Mouse (Mus musculus) CH12.LX (cell line): ENCODE results near the gene Foxs1. TPM values are rescaled to one million over a fixed set of nuclear protein-coding genes. Genes with fewer than 3 reads are reported as not detected.

Experiments used
- DNase-seq: peaks from one replicate; pipeline ENCODE4 v3.0.0-alpha.2; 2013; ENCODE audit errors: extremely low read depth
- H3K27ac ChIP-seq: 2 replicates; pipeline ENCODE4 v1.5.1; 2012; ENCODE audit warnings: low read depth, mild to moderate bottlenecking, control low read depth, moderate library complexity; ENCODE audit not compliant: insufficient read depth
- H3K27me3 ChIP-seq: replicated peaks from 2 replicates; pipeline ENCODE3; 2012; ENCODE audit warnings: inconsistent platforms
- H3K36me3 ChIP-seq, 2 experiments: replicated peaks in 1 of 2; 2 replicates each; pipeline versions ENCODE3 to v1.6.1; 2012; ENCODE audit warnings: inconsistent platforms in 1 of 2, low read length in 1 of 2, mild to moderate bottlenecking in 1 of 2, mixed read lengths in 1 of 2, moderate library complexity in 1 of 2; ENCODE audit not compliant: control insufficient read depth in 1 of 2, insufficient read depth in 1 of 2
- H3K4me1 ChIP-seq, 2 experiments: 2 replicates each; pipeline ENCODE4 v1.6.1; 2012; ENCODE audit warnings: inconsistent platforms in 1 of 2, moderate library complexity in 1 of 2; ENCODE audit not compliant: insufficient read depth in 2 of 2, control insufficient read depth in 1 of 2
- H3K4me2 ChIP-seq: 2 replicates; pipeline ENCODE4 v1.6.1; 2012; ENCODE audit warnings: low read depth, mild to moderate bottlenecking, control low read depth; ENCODE audit not compliant: poor library complexity, insufficient read depth, severe bottlenecking
- H3K4me3 ChIP-seq, 3 experiments: fragments of 150-350 bp in 1 of 3; sonication (generic) in 1 of 3; replicated peaks in 1 of 3; 2 replicates each; pipeline versions ENCODE3 to v1.5.1; 2011 to 2012; ENCODE audit warnings: low read depth in 2 of 3, low read length in 2 of 3, mild to moderate bottlenecking in 2 of 3, moderate library complexity in 2 of 3, control low read depth in 1 of 3, improper control_type of control experiment in 1 of 3, inconsistent platforms in 1 of 3, mixed read lengths in 1 of 3; ENCODE audit not compliant: poor library complexity in 1 of 3
- H3K79me2 ChIP-seq: replicated peaks from 2 replicates; pipeline ENCODE4 v1.6.1; 2012; ENCODE audit warnings: mild to moderate bottlenecking, moderate library complexity; ENCODE audit not compliant: control insufficient read depth, poor library complexity, insufficient read depth, severe bottlenecking; ENCODE audit errors: extremely low read depth
- H3K9ac ChIP-seq: 2 replicates; pipeline ENCODE4 v1.6.1; 2012; ENCODE audit warnings: low read depth, mild to moderate bottlenecking, control low read depth, moderate library complexity; ENCODE audit not compliant: insufficient read depth
- H3K9me3 ChIP-seq: replicated peaks from 2 replicates; pipeline ENCODE3; 2012; ENCODE audit warnings: low read length, inconsistent platforms, mixed read lengths
- BHLHE40 ChIP-seq: IDR thresholded peaks from 2 replicates; pipeline ENCODE4 v1.6.1; 2011; ENCODE audit warnings: mild to moderate bottlenecking, low read depth, low read length, improper control_type of control experiment
- CHD2 ChIP-seq: IDR thresholded peaks from 2 replicates; pipeline ENCODE4 v1.6.1; 2011; ENCODE audit warnings: low read length, improper control_type of control experiment
- ELF1 ChIP-seq: IDR thresholded peaks from 2 replicates; pipeline ENCODE4 v1.6.1; 2014; ENCODE audit warnings: low read depth, mild to moderate bottlenecking, inconsistent platforms, low read length, improper control_type of control experiment
- EP300 ChIP-seq: IDR thresholded peaks from 2 replicates; pipeline ENCODE4 v1.6.1; 2011; ENCODE audit warnings: low read length, improper control_type of control experiment
- ETS1 ChIP-seq: conservative IDR thresholded peaks from 2 replicates; pipeline ENCODE4 v1.6.1; 2012; ENCODE audit warnings: low read depth, mild to moderate bottlenecking, inconsistent platforms, low read length, improper control_type of control experiment, moderate library complexity
- HCFC1 ChIP-seq: IDR thresholded peaks from 2 replicates; pipeline ENCODE4 v1.6.1; 2012; ENCODE audit warnings: low read depth, mild to moderate bottlenecking, inconsistent platforms, low read length, improper control_type of control experiment
- IRF4 ChIP-seq: IDR thresholded peaks from 2 replicates; pipeline ENCODE4 v1.6.1; 2014; ENCODE audit warnings: low read depth, mild to moderate bottlenecking, inconsistent platforms, low read length, improper control_type of control experiment
- JUND ChIP-seq: conservative IDR thresholded peaks from 2 replicates; pipeline ENCODE4 v1.6.1; 2011; ENCODE audit warnings: low read depth, low read length, improper control_type of control experiment
- KAT2A ChIP-seq: IDR thresholded peaks from 2 replicates; pipeline ENCODE4 v1.6.1; 2012; ENCODE audit warnings: low read length, improper control_type of control experiment, inconsistent platforms; ENCODE audit not compliant: insufficient replicate concordance
- MAFK ChIP-seq: IDR thresholded peaks from 2 replicates; pipeline ENCODE4 v1.6.1; 2011; ENCODE audit warnings: low read length, improper control_type of control experiment; ENCODE audit not compliant: insufficient replicate concordance
- MAX ChIP-seq: IDR thresholded peaks from 2 replicates; pipeline ENCODE4 v1.6.1; 2011; ENCODE audit warnings: low read length, improper control_type of control experiment
- MAZ ChIP-seq: IDR thresholded peaks from 2 replicates; pipeline ENCODE4 v1.6.1; 2012; ENCODE audit warnings: low read depth, mild to moderate bottlenecking, inconsistent platforms, low read length, improper control_type of control experiment, moderate library complexity
- MEF2A ChIP-seq: IDR thresholded peaks from 2 replicates; pipeline ENCODE4 v1.6.1; 2014; ENCODE audit warnings: low read depth, mild to moderate bottlenecking, inconsistent platforms, low read length, improper control_type of control experiment, borderline replicate concordance
- MYC ChIP-seq: IDR thresholded peaks from 2 replicates; pipeline ENCODE4 v1.6.1; 2011; ENCODE audit warnings: low read depth, mild to moderate bottlenecking, improper control_type of control experiment, low read length
- NELFE ChIP-seq: IDR thresholded peaks from 2 replicates; pipeline ENCODE4 v1.6.1; 2011; ENCODE audit warnings: low read depth, low read length, improper control_type of control experiment
- NRF1 ChIP-seq: IDR thresholded peaks from 2 replicates; pipeline ENCODE4 v1.6.1; 2014; ENCODE audit warnings: low read depth, mild to moderate bottlenecking, inconsistent platforms, low read length, improper control_type of control experiment, moderate library complexity
- RCOR1 ChIP-seq: conservative IDR thresholded peaks from 2 replicates; pipeline ENCODE4 v1.6.1; 2012; ENCODE audit warnings: low read depth, mild to moderate bottlenecking, inconsistent platforms, low read length, improper control_type of control experiment
- SIN3A ChIP-seq: IDR thresholded peaks from 2 replicates; pipeline ENCODE4 v1.6.1; 2012; ENCODE audit warnings: low read length, improper control_type of control experiment, inconsistent platforms
- TBP ChIP-seq: conservative IDR thresholded peaks from 2 replicates; pipeline ENCODE4 v1.6.1; 2011; ENCODE audit warnings: low read depth, low read length, improper control_type of control experiment
- TCF12 ChIP-seq: IDR thresholded peaks from 2 replicates; pipeline ENCODE4 v1.6.1; 2014; ENCODE audit warnings: low read depth, mild to moderate bottlenecking, inconsistent platforms, low read length, improper control_type of control experiment
- UBTF ChIP-seq: IDR thresholded peaks from 2 replicates; pipeline ENCODE4 v1.6.1; 2012; ENCODE audit warnings: low read depth, mild to moderate bottlenecking, inconsistent platforms, low read length, improper control_type of control experiment, moderate library complexity
- USF1 ChIP-seq: IDR thresholded peaks from 2 replicates; pipeline ENCODE4 v1.6.1; 2014; ENCODE audit warnings: low read depth, mild to moderate bottlenecking, inconsistent platforms, low read length, improper control_type of control experiment
- ZC3H11A ChIP-seq: IDR thresholded peaks from 2 replicates; pipeline ENCODE4 v1.6.1; 2012; ENCODE audit warnings: low read depth, mild to moderate bottlenecking, inconsistent platforms, low read length, improper control_type of control experiment
- ZNF384 ChIP-seq: IDR thresholded peaks from 2 replicates; pipeline ENCODE4 v1.6.1; 2012; ENCODE audit warnings: low read depth, low read length, improper control_type of control experiment, inconsistent platforms
- dilution Hi-C: fragments of 300-500 bp; cut with MboI; formaldehyde crosslinking; loops from 2 replicates; pipeline ENCODE4 v1.14.3; 2020; ENCODE audit warnings: low sequenced_read_pairs; ENCODE audit not compliant: extremely low pct_unique_long_range_greater_than_20kb, extremely low pct_ligation_motif_present
- in situ Hi-C: fragments of 300-500 bp; cut with MboI; formaldehyde crosslinking; loops from 3 replicates; pipeline ENCODE4 v1.14.3; 2019; ENCODE audit warnings: low sequenced_read_pairs, low pct_ligation_motif_present, low pct_unique_long_range_greater_than_20kb, mixed read lengths
- polyA plus RNA-seq: library from polyadenylated mRNA; unstranded; fragments of >175 nt; gene quantifications from 2 replicates; pipeline ENCODE4 v1.2.1, GENCODE M21; 2012; ENCODE audit warnings: low read depth; ENCODE audit not compliant: insufficient read length
- total RNA-seq, 2 experiments: library from RNA; depleted of rRNA; stranded (reverse); fragments of 300-350 nt in 1 of 2; fragments of >200 nt in 1 of 2; gene quantifications; 2 replicates each; pipeline ENCODE4 v1.2.3; 2012 to 2014

Gene Foxs1
- total and polyA plus RNA-seq, 3 experiments: 6.1 to 9.5 (median 9.1) TPM

DNA sequence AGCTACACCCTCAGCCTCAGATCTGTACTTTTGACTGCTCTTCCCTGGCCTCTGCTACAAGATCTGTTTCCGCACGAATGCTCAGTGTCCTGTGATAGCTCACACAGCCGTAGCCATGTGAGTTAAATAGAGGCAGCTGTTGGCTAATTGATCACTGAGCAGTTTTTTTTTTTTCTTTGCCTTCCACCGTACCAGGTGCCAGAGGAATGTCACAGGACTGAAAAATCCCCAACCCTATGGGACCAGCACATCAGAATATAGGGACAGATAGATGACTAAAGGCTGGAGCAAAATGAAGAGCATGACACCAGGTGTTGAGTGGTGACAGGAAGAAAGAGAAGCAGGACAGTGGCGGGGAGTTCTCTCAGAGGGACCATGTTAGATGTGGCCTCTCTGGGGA lies 16.9 kb downstream of the Foxs1 start:
- peaks cover 3% of the 10 kb centered on the region for H3K9me3 ChIP-seq
- in situ Hi-C loops: loop anchor here (5.0 to 25.0 kb wide), 3 partner anchors 106 to 671 kb away; no protein-coding TSS in a partner anchor

DNA sequence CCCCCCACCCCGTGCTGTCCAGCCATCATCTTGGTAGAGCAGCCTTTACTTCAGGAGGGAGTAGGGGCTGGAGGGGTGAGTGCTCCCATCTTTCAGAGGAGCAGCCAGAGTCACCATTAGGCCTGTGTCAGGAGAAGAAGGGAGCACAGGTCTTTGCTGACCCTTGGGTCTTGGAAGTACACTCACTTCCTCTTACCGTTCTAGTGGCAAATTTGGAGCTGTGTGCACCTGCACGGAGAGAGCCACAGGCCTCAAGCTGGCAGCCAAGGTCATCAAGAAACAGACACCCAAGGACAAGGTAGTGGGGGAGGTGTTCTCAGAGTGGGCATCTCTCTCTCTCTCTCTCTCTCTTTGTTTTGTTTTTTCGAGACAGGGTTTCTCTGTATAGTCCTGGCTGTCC lies 17.6 kb downstream of the Foxs1 start:
- H3K27me3 ChIP-seq: peaks cover 37% of the 10 kb centered on the region
- dilution Hi-C loops: no loop called here
- TF ChIP-seq ZC3H11A: no peak
- peak; percentile 56 for TF ChIP-seq EP300
- TF ChIP-seq CHD2: no peak
- TF ChIP-seq ELF1: no peak
- TF ChIP-seq HCFC1: no peak
- TF ChIP-seq KAT2A: no peak
- peak; percentile 38; the same call in 1 of the 2 replicates for TF ChIP-seq TCF12
- no peak for TF ChIP-seq MAZ
- TF ChIP-seq, all 38 proteins: peak for 2
- H3K36me3 ChIP-seq: no peaks in the 10 kb centered on the region
- no peak overlapping the region for H3K9ac ChIP-seq
- H3K9me3 ChIP-seq: peaks cover 3% of the 10 kb centered on the region
- no peak overlapping the region for H3K27ac ChIP-seq
- no peak for DNase-seq
- no peak overlapping the region for H3K4me2 ChIP-seq
- peak overlapping the region in 1 of 3 experiments; percentile 20 for H3K4me3 ChIP-seq
- no peaks in the 10 kb centered on the region for H3K79me2 ChIP-seq
- in situ Hi-C loops: loop anchor here (5.0 to 25.0 kb wide), 3 partner anchors 107 to 672 kb away; no protein-coding TSS in a partner anchor
- peaks cover 27 to 70% of the 10 kb centered on the region in 2 experiments for H3K4me1 ChIP-seq

More for the DNA sequence above, 16.9 kb downstream of the Foxs1 start:
- peak; percentile 78 for DNase-seq
- Histone ChIP-seq H3K4me3 (no peak overlapping the region), H3K4me2 (no peak overlapping the region; the same call in 1 of the 2 replicates), H3K36me3 (no peaks in the 10 kb centered on the region), H3K79me2 (no peaks in the 10 kb centered on the region), H3K4me1 (peaks cover 27 to 75% of the 10 kb centered on the region in 2 experiments), H3K27me3 (peaks cover 33% of the 10 kb centered on the region), H3K27ac (no peak overlapping the region), H3K9ac (no peak overlapping the region)
- TF ChIP-seq MEF2A: peak; percentile 47; the same call in 1 of the 2 replicates
- TF ChIP-seq TCF12: peak; percentile 74; the same call in 1 of the 2 replicates
- TF ChIP-seq MAX: peak; percentile 64; the same call in 1 of the 2 replicates
- no peak for TF ChIP-seq NELFE
- no peak for TF ChIP-seq NRF1
- TF ChIP-seq ETS1: peak; percentile 83
- 0 out of 2 replicates have a peak, but pooled peaks have one; percentile 30 for TF ChIP-seq TBP
- peak; percentile 93 for TF ChIP-seq ZNF384
- TF ChIP-seq MAZ: peak; percentile 16; the same call in 1 of the 2 replicates
- TF ChIP-seq MAFK: no peak
- peak; percentile 23; the same call in 1 of the 2 replicates for TF ChIP-seq UBTF
- peak; percentile 87 for TF ChIP-seq EP300
- no peak for TF ChIP-seq USF1
- peak; percentile 48 for TF ChIP-seq MYC
- peak; percentile 19; the same call in 1 of the 2 replicates for TF ChIP-seq RCOR1
- no peak; the same call in 1 of the 2 replicates for TF ChIP-seq IRF4
- TF ChIP-seq ELF1: 0 out of 2 replicates have a peak, but pooled peaks have one; percentile 29
- peak; percentile 78 for TF ChIP-seq BHLHE40
- TF ChIP-seq JUND: 0 out of 2 replicates have a peak, but pooled peaks have one; percentile 5
- 0 out of 2 replicates have a peak, but pooled peaks have one; percentile 11 for TF ChIP-seq HCFC1
- peak; percentile 59; the same call in 1 of the 2 replicates for TF ChIP-seq SIN3A
- dilution Hi-C loops: no loop called here
